In genomic region chr13:119068745-119069580, GRCm38 (mm10) we compare ENCODE assay signal across 15 mouse cellular contexts.
"Had no signal": no experiment of that assay in that cellular context is flagged by ENCODE, and none has a peak within 500 bp of the region (broad histone marks: within the 10 kb centered on the region; RNA-seq: fewer than 3 reads in every experiment).

No protein-coding gene starts in this region.

- H3K4me1 ChIP-seq: liver, embryonic 13.5 days; liver, embryonic 15.5 days; megakaryocyte, embryonic 14.5 days; midbrain, embryonic 12.5 days; midbrain, embryonic 15.5 days; neural tube, embryonic 12.5 days; stomach, embryonic 15.5 days had no signal

- H3K9ac ChIP-seq: liver, embryonic 13.5 days; liver, embryonic 15.5 days; liver, postnatal 0 days; midbrain, embryonic 12.5 days; midbrain, embryonic 15.5 days; neural tube, embryonic 12.5 days; stomach, embryonic 15.5 days had no signal

- H3K9me3 ChIP-seq: liver, embryonic 13.5 days; liver, embryonic 15.5 days; midbrain, embryonic 12.5 days; midbrain, embryonic 15.5 days; neural tube, embryonic 12.5 days; stomach, embryonic 15.5 days had no signal

- H3K4me3 ChIP-seq: liver, embryonic 13.5 days; liver, embryonic 15.5 days; megakaryocyte, embryonic 14.5 days; midbrain, embryonic 12.5 days; midbrain, embryonic 15.5 days; neural tube, embryonic 12.5 days; stomach, embryonic 15.5 days had no signal

- H3K27ac ChIP-seq: liver, embryonic 13.5 days; liver, embryonic 15.5 days; macrophage; midbrain, embryonic 12.5 days; midbrain, embryonic 15.5 days; neural tube, embryonic 12.5 days; stomach, embryonic 15.5 days; stomach, postnatal 0 days had no signal

- H3K27me3 ChIP-seq: liver, embryonic 13.5 days; liver, embryonic 15.5 days; megakaryocyte, embryonic 14.5 days; midbrain, embryonic 12.5 days; midbrain, embryonic 15.5 days; neural tube, embryonic 12.5 days; stomach, embryonic 15.5 days had no signal

- H3K4me2 ChIP-seq: liver, embryonic 11.5 days; liver, embryonic 13.5 days; liver, embryonic 15.5 days; midbrain, embryonic 12.5 days; midbrain, embryonic 15.5 days; neural tube, embryonic 12.5 days; stomach, embryonic 15.5 days had no signal

- DNase-seq: liver, embryonic 13.5 days; liver, postnatal 0 days; right cerebral cortex, postnatal 14 days; thymus, adult 2 months; thymus, postnatal 25 days; thymus, postnatal 4 days had no signal

- ATAC-seq: liver, postnatal 0 days; midbrain, embryonic 15.5 days had no signal

- H3K36me3 ChIP-seq: liver, embryonic 13.5 days; liver, embryonic 15.5 days; midbrain, embryonic 12.5 days; midbrain, embryonic 15.5 days; neural tube, embryonic 12.5 days; stomach, embryonic 15.5 days had no signal
